Mouse (Mus musculus) frontal cortex, postnatal 36 days (tissue): Measurements from ENCODE around the gene Muc3a.

Experiments
- DNase-seq, 2 experiments: peaks; one replicate each; pipeline ENCODE4 v3.0.0; 2022; ENCODE audit warnings: low spot score in 2 of 2

The Muc3a gene

DNA sequence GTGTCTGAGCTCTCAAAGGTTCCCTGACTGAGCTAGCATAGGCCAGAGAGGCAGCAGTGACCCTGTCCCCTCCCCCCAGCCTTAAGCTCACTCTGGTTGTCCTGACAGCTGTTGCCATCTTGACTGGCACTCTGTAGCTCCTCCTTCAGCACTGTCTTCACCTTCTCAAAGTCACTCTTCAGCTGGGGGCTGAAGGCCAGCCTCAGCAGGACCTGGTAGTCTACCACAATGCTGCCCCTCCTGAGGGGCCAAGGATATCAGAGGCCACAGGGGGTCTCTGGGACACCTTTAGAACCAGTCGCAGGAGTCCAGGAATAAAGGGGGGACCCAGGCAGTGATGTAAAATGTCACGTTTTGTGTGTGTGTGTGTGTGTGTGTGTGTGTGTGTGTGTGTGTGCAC, at the start of gene Muc3a:
Gene Muc3a, minus strand, starts transcription at position 101 of the 400 bp plus-strand sequence.
- no peak for DNase-seq

DNA sequence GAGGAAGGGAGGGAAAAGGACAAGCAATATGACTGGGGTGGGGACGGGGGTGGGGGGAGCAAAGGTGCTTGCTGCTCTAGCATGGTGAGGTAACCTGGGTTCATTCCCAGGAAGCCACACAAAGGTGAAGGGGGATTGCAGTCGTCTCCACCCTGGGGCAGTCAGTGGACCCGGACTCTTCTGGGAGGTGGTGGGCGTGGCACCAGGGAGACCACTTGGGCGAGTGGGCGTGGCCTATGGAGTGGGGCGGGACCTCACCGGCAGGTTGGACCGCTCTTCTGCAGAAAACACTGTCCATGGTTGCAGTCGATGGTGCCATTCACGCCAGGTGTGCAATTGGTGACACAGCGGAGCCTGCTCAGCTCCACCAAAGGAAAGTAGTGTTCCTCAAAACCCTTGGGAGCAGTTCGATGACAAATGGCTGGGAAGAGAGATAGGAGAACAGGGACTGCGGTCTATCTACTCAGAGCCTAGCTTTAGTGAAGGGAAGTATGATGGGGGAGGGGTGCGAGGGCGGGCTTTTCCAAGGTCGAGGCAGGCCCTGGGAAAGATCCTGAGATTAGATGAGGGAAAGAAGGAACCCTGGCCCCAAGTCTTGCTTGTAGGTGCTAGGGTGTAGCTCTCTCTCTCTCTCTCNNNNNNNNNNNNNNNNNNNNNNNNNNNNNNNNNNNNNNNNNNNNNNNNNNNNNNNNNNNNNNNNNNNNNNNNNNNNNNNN, 917 bp downstream of the Muc3a start:
- no peak for DNase-seq

- no peak for DNase-seq
These were observed 1.5 kb downstream of the Muc3a start for GRCm38 (mm10) chr5:137210689-137211088.

- DNase-seq = no peak
These were observed 6.9 kb downstream of the Muc3a start for GRCm38 (mm10) chr5:137205301-137205700.

- no peak for DNase-seq
These were observed 17.6 kb downstream of the Muc3a start for GRCm38 (mm10) chr5:137194488-137195120.

GRCm38 (mm10) chr5:137193279-137193952, 18.8 kb downstream of the Muc3a start:
- DNase-seq = no peak

DNA sequence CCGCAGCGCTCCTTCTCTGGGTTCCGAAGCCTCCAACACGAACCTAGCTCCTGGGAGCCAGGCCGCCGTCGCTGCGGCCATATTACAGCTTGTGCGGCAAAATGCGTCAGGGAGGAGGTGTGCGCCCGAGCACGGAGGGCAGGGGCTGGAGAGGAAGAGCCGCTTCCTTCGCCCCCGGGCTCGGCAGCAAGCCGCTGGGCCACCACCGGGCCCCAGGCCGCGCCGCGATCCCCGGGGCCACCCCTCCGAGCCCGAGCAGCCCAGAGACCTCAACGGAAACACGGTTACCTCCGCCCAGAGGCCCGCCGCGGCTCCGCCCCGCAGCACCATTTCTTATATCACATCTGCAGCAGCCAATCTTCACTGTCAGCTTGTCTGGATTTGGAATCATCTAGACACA, 22.9 kb downstream of the Muc3a start:
- peak in 1 of 2 experiments; percentile 6 for DNase-seq

GRCm38 (mm10) chr5:137185362-137185761, 26.8 kb downstream of the Muc3a start:
- DNase-seq = peak in 1 of 2 experiments; percentile 27

GRCm38 (mm10) chr5:137179646-137180374, 32.4 kb downstream of the Muc3a start:
- DNase-seq = peak; percentile 12 to 37

GRCm38 (mm10) chr5:137173967-137174366, 38.2 kb downstream of the Muc3a start:
- no peak for DNase-seq

DNA sequence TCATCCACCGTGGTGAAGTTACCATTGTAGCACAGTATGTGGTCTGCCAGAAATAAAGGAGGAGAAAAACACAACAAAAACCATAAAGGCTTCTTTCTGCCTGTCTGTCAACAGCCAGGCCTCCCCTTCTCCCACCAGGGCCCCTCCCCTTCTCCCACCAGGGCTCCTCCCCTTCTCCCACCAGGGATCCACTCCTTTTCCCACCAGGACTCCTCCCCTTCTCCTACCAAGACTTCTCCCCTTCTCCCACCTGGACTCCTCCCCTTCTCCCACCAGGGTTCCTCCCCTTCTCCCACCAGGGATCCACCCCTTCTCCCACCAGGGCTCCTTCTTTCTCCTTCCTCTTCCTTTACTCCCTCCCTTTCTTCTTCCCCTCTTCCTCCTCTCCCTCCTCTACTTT, 39.6 kb downstream of the Muc3a start:
- no peak for DNase-seq

GRCm38 (mm10) chr5:137171478-137171877, 40.7 kb downstream of the Muc3a start:
- no peak for DNase-seq

DNA sequence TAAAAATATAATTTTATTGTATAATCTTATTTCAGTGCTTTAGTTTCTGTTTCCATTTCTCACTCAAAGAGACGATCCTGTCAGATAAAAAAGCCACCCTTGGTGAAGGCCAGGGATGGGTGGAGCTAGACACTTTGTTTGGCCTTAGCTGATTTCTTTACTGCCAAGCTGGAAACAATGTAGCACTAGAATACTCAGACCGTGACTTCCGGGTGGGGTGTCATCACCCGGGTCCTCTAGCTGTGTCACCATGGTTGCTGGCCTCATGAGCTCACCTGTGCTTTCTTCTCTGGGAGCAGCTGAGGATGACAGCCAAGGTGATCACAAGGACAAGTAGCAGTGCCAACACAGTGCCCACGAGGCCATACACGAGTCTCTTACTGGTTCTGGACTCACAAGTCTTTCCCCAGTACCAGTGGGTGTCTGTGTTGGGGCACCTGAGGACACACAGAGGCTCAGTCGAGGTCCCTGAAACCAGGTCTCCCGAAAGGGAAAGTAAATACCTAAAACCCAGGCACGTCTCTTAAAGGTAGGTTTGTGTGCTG, 41.3 kb downstream of the Muc3a start:
- no peak for DNase-seq

DNA sequence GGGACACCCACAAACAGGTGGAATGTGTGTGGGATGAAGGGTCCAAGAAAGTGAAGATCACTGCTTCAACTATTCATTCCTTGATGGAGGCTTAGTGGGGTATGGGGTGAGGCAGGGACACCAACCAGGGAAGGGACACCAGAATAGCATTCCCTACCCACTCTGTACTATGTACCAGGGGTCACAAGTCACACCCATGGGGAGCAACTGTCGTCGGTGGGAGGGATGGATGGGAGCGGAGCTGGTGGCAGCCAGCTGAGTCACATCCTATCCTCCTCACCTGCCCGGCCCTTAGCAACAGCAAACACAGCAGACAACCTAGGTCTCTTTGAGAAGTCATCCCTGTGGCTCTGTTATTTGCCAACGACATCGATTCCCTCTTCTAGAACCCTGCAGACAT, 44.6 kb downstream of the Muc3a start:
- no peak for DNase-seq

- DNase-seq = no peak
These were observed 46.2 kb downstream of the Muc3a start for GRCm38 (mm10) chr5:137166012-137166411.

GRCm38 (mm10) chr5:137161853-137162252, 50.3 kb downstream of the Muc3a start:
- DNase-seq = no peak

DNA sequence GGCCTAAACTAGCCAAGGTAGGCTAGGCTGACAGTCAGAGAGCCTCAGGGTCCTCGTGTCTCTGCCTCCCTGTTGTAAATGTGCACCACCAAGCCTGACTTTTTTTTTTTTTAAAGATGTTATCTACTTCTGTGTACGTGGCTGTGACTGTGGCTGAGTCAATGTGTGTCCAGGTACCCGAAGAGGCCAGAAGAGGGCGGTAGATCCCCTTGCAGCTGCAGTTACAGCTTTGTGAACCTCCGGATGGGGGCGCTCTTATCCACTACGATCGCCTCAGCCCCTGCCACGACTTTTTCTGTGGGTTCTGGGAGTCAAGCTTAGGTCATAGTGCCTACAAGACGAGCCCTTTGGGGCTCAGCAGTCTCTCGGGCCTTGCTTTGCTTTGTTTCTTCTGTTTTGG, 52.7 kb downstream of the Muc3a start:
- DNase-seq = peak in 1 of 2 experiments; percentile 7
